Mouse (Mus musculus) forebrain, embryonic 12.5 days (tissue): Measurements from ENCODE around the gene Sin3b. TPM values are rescaled to one million over a fixed set of nuclear protein-coding genes. Genes with fewer than 3 reads are reported as not detected.

Experiments
- microRNA-seq: library from miRNA; unstranded; fragments of <30 nt; microRNA quantifications from one replicate; pipeline ENCODE4, GENCODE M21; 2017
- polyA plus RNA-seq: library from polyadenylated mRNA; unstranded; fragments of >200 nt; fragmentation: Nextera tagmentation; extraction: Ambion mirVana; gene quantifications from 2 replicates; pipeline ENCODE4 v1.2.1, GENCODE M21; 2016

Gene Sin3b
- polyA plus RNA-seq, 1 experiment from 2014 or later: 151 TPM

Small RNA genes within 50 kb of the gene (microRNA-seq; reads per million reads assigned to microRNA genes)
- gene Gm26237: not detected

Other genes starting within 250 kb of the Sin3b start
- gene Cherp, start 248.1 kb upstream of the Sin3b start, polyA plus RNA-seq: 77.3 and 84.0 TPM in 2 replicates
- 16.4 and 21.2 TPM in 2 replicates for gene Slc35e1, start 230.7 kb upstream of the Sin3b start, polyA plus RNA-seq
- 20.2 and 20.8 TPM in 2 replicates for gene Med26, start 175.0 kb upstream of the Sin3b start, polyA plus RNA-seq
- gene Smim7, start 152.2 kb upstream of the Sin3b start, polyA plus RNA-seq: 108 and 123 TPM in 2 replicates
- gene Tmem38a, start 151.2 kb upstream of the Sin3b start, polyA plus RNA-seq: 10.8 and 12.4 TPM in 2 replicates
- gene Nwd1, start 76.6 kb upstream of the Sin3b start, polyA plus RNA-seq: 0.29 and 0.81 TPM in 2 replicates
- gene F2rl3, start 38.6 kb downstream of the Sin3b start, polyA plus RNA-seq: 0.55 and 0.98 TPM in 2 replicates